Mouse (Mus musculus) neural tube, embryonic 11.5 days (tissue): Measurements from ENCODE around the gene Sumo3. TPM values are rescaled to one million over a fixed set of nuclear protein-coding genes. Genes with fewer than 3 reads are reported as not detected.

Source experiments
- ATAC-seq: fragments of 200-750 bp; cut with Nextera tagmentation; 2 replicates; pipeline ENCODE4 v1.8.0; 2017; ENCODE audit warnings: moderate number of reproducible peaks, mild to moderate bottlenecking, moderate TSS enrichment, moderate library complexity; ENCODE audit not compliant: insufficient read depth, low FRiP score, low TSS enrichment
- DNase-seq: peaks from one replicate; pipeline ENCODE4 v3.0.0-alpha.2; 2015; ENCODE audit warnings: low spot score
- H3K27ac ChIP-seq: fragments of 300-500 bp; sonication (generic); 2 replicates; pipeline ENCODE4 v1.5.1; 2014; ENCODE audit warnings: low read depth, mild to moderate bottlenecking, low read length
- H3K27me3 ChIP-seq: fragments of 300-500 bp; sonication (generic); 2 replicates; pipeline ENCODE4 v1.6.1; 2014; ENCODE audit warnings: mild to moderate bottlenecking, low read length, mixed read lengths; ENCODE audit not compliant: control insufficient read depth, insufficient read depth
- H3K36me3 ChIP-seq: fragments of 300-500 bp; sonication (generic); 2 replicates; pipeline ENCODE4 v1.6.1; 2014; ENCODE audit warnings: mild to moderate bottlenecking, low read length, moderate library complexity, mixed read lengths; ENCODE audit not compliant: control insufficient read depth, insufficient read depth
- H3K4me1 ChIP-seq: fragments of 300-500 bp; sonication (generic); 2 replicates; pipeline ENCODE4 v1.6.1; 2014; ENCODE audit warnings: low read length, mixed read lengths; ENCODE audit not compliant: control insufficient read depth, insufficient read depth
- H3K4me2 ChIP-seq: fragments of 300-500 bp; sonication (generic); 2 replicates; pipeline ENCODE4 v1.6.1; 2014; ENCODE audit warnings: low read depth, mild to moderate bottlenecking, moderate library complexity
- H3K4me3 ChIP-seq: fragments of 300-500 bp; sonication (generic); 2 replicates; pipeline ENCODE4 v1.5.1; 2014; ENCODE audit warnings: low read depth, low read length
- H3K9ac ChIP-seq: fragments of 300-500 bp; sonication (generic); 2 replicates; pipeline ENCODE4 v1.6.1; 2014; ENCODE audit warnings: mild to moderate bottlenecking, low read length
- H3K9me3 ChIP-seq: fragments of 300-500 bp; sonication (generic); 2 replicates; pipeline ENCODE4 v1.6.1; 2016; ENCODE audit warnings: low read length; ENCODE audit not compliant: control insufficient read depth
- WGBS: fragments of 180-500 bp; shearing (Covaris S2); extraction: QIAGEN DNeasy Blood & Tissue Kit; methylation state at CpG from one replicate; pipeline ENCODE4 v1.1.7; 2014; 5-methylcytosine and 5-hydroxymethylcytosine counted together
- polyA plus RNA-seq: library from polyadenylated mRNA; unstranded; fragments of >200 nt; fragmentation: Nextera tagmentation; extraction: Ambion mirVana; gene quantifications from 2 replicates; pipeline ENCODE4 v1.2.1, GENCODE M21; 2014

Sumo3 gene
- polyA plus RNA-seq, 1 experiment from 2014 or later: 346 TPM

DNA sequence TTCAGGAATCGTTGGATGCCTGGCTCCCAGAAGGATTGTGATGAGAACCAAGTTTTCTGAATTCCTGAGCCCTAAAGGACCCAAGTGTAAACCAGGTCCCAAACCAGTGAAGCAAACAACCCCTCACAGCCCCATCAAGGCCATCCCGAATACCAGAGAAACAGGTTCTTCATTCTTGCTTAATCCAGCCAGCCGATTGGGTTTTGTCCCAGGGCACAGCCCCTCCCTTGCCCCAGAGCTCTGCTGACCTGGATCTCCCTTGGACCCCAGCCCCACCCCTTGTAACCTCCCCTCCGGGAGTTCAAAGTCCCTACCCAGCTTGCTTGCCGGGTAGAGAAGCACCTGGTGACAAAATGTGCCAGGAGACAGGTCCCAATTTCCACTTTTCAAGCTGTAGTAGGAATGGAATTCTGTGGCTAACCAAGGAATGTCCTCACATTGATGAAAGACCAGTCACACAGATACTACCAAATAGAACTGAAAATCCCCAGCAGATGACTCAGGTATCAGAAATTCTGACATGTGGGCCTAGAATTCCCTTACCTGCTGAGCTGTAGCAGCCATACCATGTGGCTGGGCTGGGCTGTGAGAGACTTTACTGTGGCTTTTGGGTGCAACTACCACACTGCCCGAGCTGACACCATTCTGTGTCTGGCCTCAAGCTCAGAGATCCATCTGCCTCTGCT lies 35.8 kb upstream of the Sumo3 start:
- no peaks in the 10 kb centered on the region for H3K4me1 ChIP-seq
- no peaks in the 10 kb centered on the region for H3K27me3 ChIP-seq
- H3K9me3 ChIP-seq: no peaks in the 10 kb centered on the region
- no peak overlapping the region for H3K27ac ChIP-seq
- DNase-seq (no peak), ATAC-seq (no peak)
- no peak overlapping the region for H3K4me2 ChIP-seq
- no peaks in the 10 kb centered on the region for H3K36me3 ChIP-seq
- H3K4me3 ChIP-seq: no peak overlapping the region
- no peak overlapping the region for H3K9ac ChIP-seq
- 58% methylated on average over 6 of the region's 6 CpGs for WGBS

DNA sequence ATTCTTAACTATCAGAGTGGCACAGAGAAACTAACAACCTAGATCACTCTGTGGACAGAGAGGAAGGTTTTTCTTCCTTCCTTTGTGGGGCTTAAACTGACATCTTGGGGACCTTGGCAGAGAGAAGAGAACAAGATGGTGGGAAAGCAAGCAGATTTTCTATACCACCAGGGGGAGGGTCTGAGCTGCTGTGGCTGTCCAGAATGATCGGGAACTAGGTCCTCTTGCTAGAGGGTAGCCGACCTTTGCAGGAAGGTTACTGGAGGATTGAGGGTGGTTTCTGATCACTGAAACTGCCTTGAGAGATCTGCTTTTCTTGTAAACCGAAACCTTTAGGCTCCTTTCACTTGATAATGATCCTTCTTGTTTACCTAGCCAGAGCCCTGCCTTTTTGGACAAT lies 33.7 kb upstream of the Sumo3 start:
- Histone ChIP-seq H3K4me3 (no peak overlapping the region), H3K9me3 (no peaks in the 10 kb centered on the region), H3K36me3 (no peaks in the 10 kb centered on the region), H3K27ac (no peak overlapping the region), H3K4me2 (no peak overlapping the region), H3K4me1 (no peaks in the 10 kb centered on the region), H3K27me3 (no peaks in the 10 kb centered on the region), H3K9ac (no peak overlapping the region)
- ATAC-seq (no peak), DNase-seq (no peak)
- WGBS: 35% methylated on average over 3 of the region's 3 CpGs

DNA sequence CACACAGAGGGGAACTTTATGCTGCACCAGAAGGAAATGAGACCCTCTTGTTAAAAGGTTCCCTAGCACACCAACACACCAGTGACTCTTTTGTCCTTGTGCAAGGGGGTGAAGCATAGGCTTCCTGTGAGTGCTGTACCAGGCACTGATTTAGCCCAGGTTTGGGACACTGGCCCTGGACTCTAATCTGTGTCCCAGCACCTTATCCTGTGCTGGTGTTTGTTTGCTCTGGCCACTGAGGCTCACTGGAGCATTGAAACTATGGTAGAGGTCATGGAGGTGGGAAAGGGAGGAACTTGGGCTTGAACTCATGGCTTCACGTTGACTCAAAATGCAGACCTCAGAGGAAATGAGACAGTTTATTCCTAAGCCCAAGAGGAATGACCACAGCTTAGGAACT lies 32.7 kb upstream of the Sumo3 start:
- H3K9me3 ChIP-seq: no peaks in the 10 kb centered on the region
- no peaks in the 10 kb centered on the region for H3K27me3 ChIP-seq
- ATAC-seq (no peak), DNase-seq (no peak)
- no peak overlapping the region for H3K9ac ChIP-seq
- 88% methylated on average over 1 of the region's 1 CpGs for WGBS
- H3K4me3 ChIP-seq: no peak overlapping the region
- H3K4me1 ChIP-seq: no peaks in the 10 kb centered on the region
- no peak overlapping the region for H3K4me2 ChIP-seq
- H3K27ac ChIP-seq: no peak overlapping the region
- H3K36me3 ChIP-seq: no peaks in the 10 kb centered on the region

DNA sequence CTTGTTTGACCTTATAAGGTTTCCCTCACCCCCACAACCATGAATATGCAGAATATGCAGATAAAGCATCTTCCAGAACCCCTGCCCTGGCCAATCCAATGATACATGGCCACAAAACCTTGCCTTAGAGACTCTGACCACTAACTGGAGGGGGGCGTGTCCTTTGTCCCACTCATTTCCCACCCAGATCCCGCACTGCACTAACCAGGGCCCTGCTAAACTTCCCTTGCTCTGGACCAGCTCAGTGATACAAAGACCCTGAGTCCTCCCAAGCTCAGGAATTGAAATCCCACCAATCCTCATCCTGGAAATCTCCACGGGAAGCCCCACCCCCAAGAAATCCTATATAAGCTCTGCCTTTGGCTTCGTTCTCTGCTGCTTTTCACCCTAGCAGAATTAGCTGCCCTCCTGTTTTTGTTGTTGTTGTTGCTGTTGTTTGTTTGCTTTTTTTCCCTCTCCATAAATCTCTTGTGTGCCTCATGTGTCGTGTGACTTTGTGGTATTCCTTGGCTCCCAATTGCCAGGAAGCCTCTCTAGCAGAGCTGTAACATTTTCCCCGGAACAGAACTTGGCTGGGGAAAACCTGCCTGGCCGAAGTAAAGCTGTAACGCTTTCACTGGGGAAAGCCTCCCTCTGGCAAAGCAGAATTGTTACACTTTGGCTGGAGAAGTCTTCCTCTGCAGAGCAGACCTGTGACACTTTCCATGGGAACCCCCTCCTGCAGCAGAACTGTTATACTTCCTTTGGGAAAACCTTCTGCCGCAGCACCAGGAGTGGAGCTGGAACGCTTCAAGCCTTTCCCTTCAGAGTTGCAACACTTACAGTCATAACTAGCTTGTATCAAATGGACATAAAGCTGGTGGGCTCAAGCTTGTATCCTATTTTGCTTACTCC lies 25.6 kb upstream of the Sumo3 start:
- Histone ChIP-seq H3K36me3 (no peaks in the 10 kb centered on the region), H3K27me3 (no peaks in the 10 kb centered on the region), H3K4me3 (no peak overlapping the region), H3K27ac (no peak overlapping the region), H3K9ac (no peak overlapping the region), H3K9me3 (no peaks in the 10 kb centered on the region), H3K4me1 (peaks cover 6% of the 10 kb centered on the region), H3K4me2 (no peak overlapping the region)
- ATAC-seq (no peak), DNase-seq (no peak)
- 63% methylated on average over 10 of the region's 10 CpGs for WGBS

DNA sequence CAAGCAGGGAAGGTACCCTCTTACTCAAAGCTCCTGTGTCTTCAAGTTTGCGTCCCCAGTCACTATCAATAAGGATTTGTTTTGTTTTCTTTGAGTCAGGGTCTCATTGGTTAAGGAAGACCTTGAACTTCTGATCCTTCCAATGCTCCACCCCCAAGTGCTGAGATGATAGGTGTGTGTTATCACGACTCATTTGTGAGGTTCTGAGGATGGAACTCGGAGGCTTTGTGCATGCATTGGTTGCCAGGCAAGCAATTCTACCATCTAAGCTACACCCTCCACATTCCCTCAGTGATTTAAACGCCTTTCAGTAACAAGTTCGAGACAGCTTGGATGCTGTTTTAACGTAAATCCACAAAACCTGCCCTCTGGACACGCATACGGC lies 24.9 kb upstream of the Sumo3 start:
- Histone ChIP-seq H3K36me3 (no peaks in the 10 kb centered on the region), H3K4me3 (peak overlapping the region; percentile 84; the same call in 1 of the 2 replicates), H3K4me2 (peak overlapping the region; percentile 84), H3K4me1 (peaks cover 6% of the 10 kb centered on the region), H3K27me3 (no peaks in the 10 kb centered on the region), H3K9me3 (no peaks in the 10 kb centered on the region), H3K27ac (peak overlapping the region; percentile 30; the same call in 1 of the 2 replicates), H3K9ac (peak overlapping the region; percentile 84)
- WGBS: 11% methylated on average over 8 of the region's 8 CpGs
- DNase-seq: no peak
- ATAC-seq: peak; percentile 8; the same call in 1 of the 2 replicates

DNA sequence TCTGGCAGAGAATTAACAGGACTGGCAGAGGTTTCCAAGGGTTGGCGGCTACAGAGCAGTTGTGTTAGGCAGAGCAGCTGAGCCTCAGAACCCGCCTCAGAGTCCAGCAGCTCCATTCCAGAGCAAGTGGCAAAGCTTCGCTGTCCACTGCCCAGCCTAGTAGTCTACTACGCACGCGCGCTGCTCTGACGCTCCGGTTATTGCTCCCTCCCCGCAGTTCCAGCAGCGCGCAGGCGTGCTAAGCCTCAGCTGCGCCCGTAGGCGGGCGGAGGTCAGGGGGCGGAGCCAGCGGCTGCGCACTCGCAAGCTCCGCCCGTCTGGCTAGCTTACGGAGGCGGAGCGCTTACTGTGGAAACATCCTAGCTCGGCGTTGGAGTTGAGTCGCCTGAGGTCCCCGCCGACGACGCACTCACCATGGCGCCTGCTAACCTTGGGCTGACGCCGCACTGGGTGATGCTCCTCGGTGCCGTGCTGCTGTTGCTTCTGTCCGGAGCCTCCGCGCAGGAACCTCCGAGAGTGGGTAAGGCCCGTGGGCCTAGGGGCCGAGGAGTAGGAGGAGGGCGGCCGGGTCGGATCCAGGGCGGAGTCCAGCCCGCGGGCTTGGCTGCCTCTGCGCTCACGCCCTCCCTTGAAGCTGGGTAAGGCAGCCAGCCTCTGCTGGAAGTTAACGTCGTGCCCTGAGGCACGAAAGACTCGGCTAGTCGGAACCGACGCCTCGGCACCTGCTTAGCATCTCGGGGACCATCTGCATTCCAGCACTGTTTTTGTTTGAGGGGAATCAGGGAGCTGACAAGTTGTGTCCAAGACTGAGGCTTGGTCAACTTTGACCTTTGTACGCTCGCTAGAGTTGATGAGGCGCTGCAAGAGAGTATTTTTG lies 24.3 kb upstream of the Sumo3 start, which contains the start of gene Pttg1ip:
Pttg1ip (plus strand) TSS at position 313 of the 877 bp plus-strand sequence.
- H3K9ac ChIP-seq: peak within 1 kb of the TSS; percentile 84
- under 1% methylated on average over 63 of the region's 64 CpGs for WGBS
- peak within 1 kb of the TSS; percentile 85 for H3K27ac ChIP-seq
- peak within 1 kb of the TSS; percentile 84 for H3K4me3 ChIP-seq
- no peaks in the 10 kb centered on the region for H3K9me3 ChIP-seq
- H3K27me3 ChIP-seq: no peaks in the 10 kb centered on the region
- H3K4me1 ChIP-seq: peaks cover 6% of the 10 kb centered on the region
- peak; percentile 95 for ATAC-seq
- H3K4me2 ChIP-seq: peak within 1 kb of the TSS; percentile 84
- DNase-seq: peak; percentile 99
- H3K36me3 ChIP-seq: no peaks in the 10 kb centered on the region

DNA sequence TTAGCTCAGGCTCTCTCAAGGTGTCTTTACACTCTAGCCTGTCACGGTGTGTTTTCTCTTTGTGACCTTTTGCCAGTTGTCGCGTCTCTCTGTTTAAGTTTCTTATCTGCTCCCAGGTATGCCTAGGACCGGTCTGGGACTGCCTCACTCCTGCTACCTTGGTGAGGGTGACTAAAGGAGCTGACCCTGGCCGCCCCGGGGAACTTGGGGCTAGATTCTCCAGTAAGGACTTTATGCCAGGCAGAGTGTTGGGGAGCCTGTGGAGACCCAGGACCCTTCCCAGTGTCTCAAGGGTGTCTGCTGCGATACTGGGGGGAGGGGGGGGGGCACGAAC lies 23.6 kb upstream of the Sumo3 start:
- Histone ChIP-seq H3K9ac (peak overlapping the region; percentile 84), H3K27me3 (no peaks in the 10 kb centered on the region), H3K4me3 (peak overlapping the region; percentile 84), H3K4me1 (peaks cover 6% of the 10 kb centered on the region), H3K36me3 (no peaks in the 10 kb centered on the region), H3K27ac (peak overlapping the region; percentile 85), H3K9me3 (no peaks in the 10 kb centered on the region), H3K4me2 (peak overlapping the region; percentile 84)
- DNase-seq: no peak
- WGBS: 16% methylated on average over 8 of the region's 8 CpGs
- ATAC-seq: no peak

DNA sequence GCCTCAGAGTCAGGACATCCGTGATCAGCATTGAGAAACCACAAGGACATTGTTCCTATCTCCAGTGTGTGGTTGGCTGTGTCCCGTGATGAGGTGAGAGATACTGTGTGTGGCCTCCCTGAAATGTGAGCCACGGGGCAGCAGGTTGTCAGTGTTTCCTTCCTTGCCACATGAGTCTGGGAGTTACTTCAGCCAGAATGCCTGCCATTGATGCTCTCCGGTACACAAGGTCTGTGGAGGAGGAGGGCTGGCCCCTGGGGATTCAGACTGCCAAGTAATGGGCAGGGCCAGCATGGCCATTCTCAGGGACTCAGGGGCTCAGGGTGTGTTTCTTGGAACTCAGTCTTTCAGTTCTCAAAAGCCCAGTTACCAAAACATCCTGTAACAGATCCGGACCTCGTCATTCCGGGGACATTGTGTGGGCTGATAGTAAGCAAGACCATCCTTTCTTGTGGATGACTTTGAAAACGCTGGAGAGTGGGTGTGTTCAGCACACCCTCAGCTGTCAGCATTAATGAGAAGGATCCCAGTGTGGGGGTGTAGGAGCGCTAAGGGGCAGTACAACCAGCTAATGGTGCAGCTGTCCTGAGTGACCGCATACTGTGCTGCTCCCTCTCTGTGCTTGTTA lies 22.0 kb upstream of the Sumo3 start:
- 85% methylated on average over 10 of the region's 10 CpGs for WGBS
- no peak overlapping the region for H3K4me3 ChIP-seq
- ATAC-seq (no peak), DNase-seq (no peak)
- H3K4me2 ChIP-seq: no peak overlapping the region
- H3K4me1 ChIP-seq: peaks cover 6% of the 10 kb centered on the region
- peaks cover 2% of the 10 kb centered on the region; the same call in 1 of the 2 replicates for H3K36me3 ChIP-seq
- no peak overlapping the region for H3K9ac ChIP-seq
- no peaks in the 10 kb centered on the region for H3K27me3 ChIP-seq
- no peak overlapping the region for H3K27ac ChIP-seq
- no peaks in the 10 kb centered on the region for H3K9me3 ChIP-seq
